Mouse (Mus musculus): ENCODE results near the gene Cers2.
"Not testable (repeated sequence)": the region's sequence is repeated elsewhere in the genome, so short reads cannot be mapped to it uniquely, and the experiment has no call there.

DNA sequence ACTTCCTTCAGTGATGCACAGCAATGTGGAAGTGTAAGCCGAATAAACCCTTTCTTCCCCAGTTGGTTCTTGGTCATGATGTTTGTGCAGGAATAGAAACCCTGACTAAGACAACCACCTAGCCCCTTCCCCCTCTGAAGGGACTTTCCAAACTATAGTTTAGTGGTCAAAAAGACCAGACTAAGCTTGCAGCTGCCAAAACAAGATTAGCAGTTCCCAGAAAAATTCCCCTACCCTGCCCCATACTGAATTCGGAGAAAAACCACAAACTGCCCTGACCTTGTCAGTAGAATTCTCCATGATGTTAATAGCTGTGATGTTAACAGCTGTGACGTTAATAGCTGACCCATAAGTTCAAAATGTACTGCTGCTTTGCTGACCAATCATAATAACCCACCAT, 45.7 kb downstream of the Cers2 start:
- TF ChIP-seq CTCF (IDR thresholded peaks at IDR 0.05; ENCODE audit: low read depth, low read length); POLR2A (IDR thresholded peaks at IDR 0.05; ENCODE audit: extremely low read depth, insufficient read depth, low read length): not testable (repeated sequence)

Measured in liver, adult 2 months (tissue).